Mouse (Mus musculus) limb, embryonic 10.5 days (tissue): Measurements from ENCODE around the gene Sh2d5. TPM values are rescaled to one million over a fixed set of nuclear protein-coding genes. Genes with fewer than 3 reads are reported as not detected.

Experiments
- DNase-seq: peaks from one replicate; pipeline ENCODE4 v3.0.0-alpha.2; 2017; ENCODE audit warnings: low spot score
- H3K27ac ChIP-seq: fragments of 300-500 bp; sonication (generic); 2 replicates; pipeline ENCODE4 v1.5.1; 2016; ENCODE audit warnings: mild to moderate bottlenecking
- H3K27me3 ChIP-seq: fragments of 300-500 bp; sonication (generic); 2 replicates; pipeline ENCODE4 v1.6.1; 2016; ENCODE audit warnings: low read depth, mild to moderate bottlenecking; ENCODE audit not compliant: poor library complexity, severe bottlenecking
- H3K36me3 ChIP-seq: fragments of 300-500 bp; sonication (generic); 2 replicates; pipeline ENCODE4 v1.6.1; 2016; ENCODE audit warnings: mild to moderate bottlenecking, moderate library complexity
- H3K4me1 ChIP-seq: fragments of 300-500 bp; sonication (generic); 2 replicates; pipeline ENCODE4 v1.6.1; 2016
- H3K4me3 ChIP-seq: fragments of 300-500 bp; sonication (generic); 2 replicates; pipeline ENCODE4 v1.5.1; 2016; ENCODE audit warnings: mild to moderate bottlenecking, moderate library complexity
- H3K9me3 ChIP-seq: fragments of 300-500 bp; sonication (generic); replicated peaks from 2 replicates; pipeline ENCODE4 v1.6.1; 2016; ENCODE audit warnings: mild to moderate bottlenecking
- WGBS: fragments of 180-500 bp; shearing (Covaris S2); methylation state at CpG from one replicate; pipeline ENCODE4 v1.1.7; 2016; 5-methylcytosine and 5-hydroxymethylcytosine counted together
- polyA plus RNA-seq: library from polyadenylated mRNA; unstranded; fragments of >200 nt; fragmentation: Nextera tagmentation; extraction: Ambion mirVana; gene quantifications from 2 replicates; pipeline ENCODE4 v1.2.1, GENCODE M21; 2016

The Sh2d5 gene
- polyA plus RNA-seq, 1 experiment from 2014 or later: 3.5 TPM

- H3K4me3 ChIP-seq: no peak overlapping the region
- 70% methylated on average over 14 of the region's 14 CpGs for WGBS
- DNase-seq: no peak
- no peak overlapping the region for H3K27ac ChIP-seq
- H3K4me1 ChIP-seq: no peaks in the 10 kb centered on the region
- H3K27me3 ChIP-seq: peaks cover 6% of the 10 kb centered on the region; the same call in 1 of the 2 replicates
- H3K9me3 ChIP-seq: no peaks in the 10 kb centered on the region
- H3K36me3 ChIP-seq: no peaks in the 10 kb centered on the region
Measured at GRCm38 (mm10) chr4:138272011-138272997, 22.1 kb downstream of the Sh2d5 start.

DNA sequence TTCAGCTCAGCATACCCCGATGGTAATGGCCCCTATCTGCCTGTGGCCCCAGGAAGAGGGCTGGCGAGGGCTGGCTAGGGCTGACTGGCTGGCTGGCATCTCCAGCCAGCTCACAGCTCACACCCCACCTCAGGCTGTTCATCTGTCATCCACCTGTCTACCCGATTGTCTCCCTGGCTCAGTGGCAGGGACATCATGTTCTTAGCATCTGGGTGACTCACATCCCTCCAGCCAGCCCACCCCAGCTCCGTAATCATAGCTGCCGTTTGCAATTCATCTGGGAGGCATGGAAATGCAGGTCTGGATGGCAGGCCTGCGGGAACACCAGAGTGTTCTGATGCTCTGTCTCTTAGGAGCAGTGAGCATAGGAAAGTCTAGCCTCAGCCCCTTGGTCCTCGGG, 28.1 kb downstream of the Sh2d5 start:
- H3K9me3 ChIP-seq: no peaks in the 10 kb centered on the region
- no peaks in the 10 kb centered on the region for H3K36me3 ChIP-seq
- WGBS: 79% methylated on average over 7 of the region's 7 CpGs
- no peak for DNase-seq
- peaks cover 9% of the 10 kb centered on the region; the same call in 1 of the 2 replicates for H3K27me3 ChIP-seq
- H3K4me3 ChIP-seq: no peak overlapping the region
- no peaks in the 10 kb centered on the region; the same call in 1 of the 2 replicates for H3K4me1 ChIP-seq
- H3K27ac ChIP-seq: no peak overlapping the region

DNA sequence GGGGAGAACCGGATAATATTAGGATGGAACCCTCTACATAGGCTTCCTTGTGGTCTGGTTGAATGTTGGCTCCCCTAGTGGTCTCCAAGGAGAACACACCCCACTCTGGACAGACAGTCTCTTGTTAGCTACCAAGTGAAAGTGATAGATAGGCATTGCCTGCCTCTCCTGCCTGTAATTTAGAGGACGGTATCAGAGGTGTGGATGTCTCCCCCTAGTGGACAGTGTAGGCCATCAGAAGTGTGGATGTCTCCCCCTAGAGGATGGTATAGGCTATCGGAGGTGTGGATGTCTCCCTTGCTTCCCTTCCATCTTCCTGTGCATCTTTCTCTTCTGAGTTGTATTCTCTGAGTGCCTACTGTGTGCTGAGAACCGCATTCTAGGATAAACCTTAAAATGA, 32.6 kb downstream of the Sh2d5 start:
- Histone ChIP-seq H3K27me3 (peaks cover under 1% of the 10 kb centered on the region; the same call in 1 of the 2 replicates), H3K9me3 (no peaks in the 10 kb centered on the region), H3K4me3 (no peak overlapping the region), H3K36me3 (no peaks in the 10 kb centered on the region), H3K27ac (no peak overlapping the region), H3K4me1 (no peaks in the 10 kb centered on the region; the same call in 1 of the 2 replicates)
- peak; percentile 67 for DNase-seq
- 30% methylated on average over 4 of the region's 4 CpGs for WGBS

DNA sequence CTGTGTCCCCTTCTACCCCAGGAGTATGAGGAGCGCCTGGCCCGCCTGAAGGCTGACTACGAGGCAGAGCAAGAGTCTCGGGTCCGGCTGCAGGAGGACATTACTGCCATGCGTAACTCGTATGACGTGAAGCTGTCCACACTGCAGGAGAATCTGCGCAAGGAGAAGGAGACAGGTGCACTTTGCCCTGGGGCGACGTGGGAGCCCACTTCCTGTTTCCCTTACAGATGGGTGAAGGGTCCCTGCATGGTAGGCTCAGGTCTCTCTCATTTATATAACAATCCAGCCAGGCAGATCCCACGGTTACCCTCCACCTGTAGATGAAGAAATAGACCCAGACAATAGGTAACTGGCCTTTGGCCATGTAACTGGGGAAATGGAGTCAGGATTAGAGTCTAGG, 36.2 kb downstream of the Sh2d5 start:
- 89% methylated on average over 12 of the region's 12 CpGs for WGBS
- no peak for DNase-seq

GRCm38 (mm10) chr4:138288691-138289090, 38.5 kb downstream of the Sh2d5 start:
- H3K27me3 ChIP-seq: 0 out of 2 replicates have a peak, but pooled peaks cover 4% of the 10 kb centered on the region
- no peaks in the 10 kb centered on the region for H3K9me3 ChIP-seq
- H3K4me3 ChIP-seq: no peak overlapping the region
- 89% methylated on average over 7 of the region's 7 CpGs for WGBS
- no peak for DNase-seq
- H3K27ac ChIP-seq: no peak overlapping the region
- H3K36me3 ChIP-seq: no peaks in the 10 kb centered on the region
- peaks cover 6% of the 10 kb centered on the region; the same call in 1 of the 2 replicates for H3K4me1 ChIP-seq

More for the DNA sequence above, 36.2 kb downstream of the Sh2d5 start:
- no peaks in the 10 kb centered on the region for H3K36me3 ChIP-seq
- H3K27ac ChIP-seq: no peak overlapping the region
- no peaks in the 10 kb centered on the region for H3K9me3 ChIP-seq
- H3K27me3 ChIP-seq: 0 out of 2 replicates have a peak, but pooled peaks cover 4% of the 10 kb centered on the region
- H3K4me3 ChIP-seq: no peak overlapping the region
- H3K4me1 ChIP-seq: peaks cover 3% of the 10 kb centered on the region; the same call in 1 of the 2 replicates

DNA sequence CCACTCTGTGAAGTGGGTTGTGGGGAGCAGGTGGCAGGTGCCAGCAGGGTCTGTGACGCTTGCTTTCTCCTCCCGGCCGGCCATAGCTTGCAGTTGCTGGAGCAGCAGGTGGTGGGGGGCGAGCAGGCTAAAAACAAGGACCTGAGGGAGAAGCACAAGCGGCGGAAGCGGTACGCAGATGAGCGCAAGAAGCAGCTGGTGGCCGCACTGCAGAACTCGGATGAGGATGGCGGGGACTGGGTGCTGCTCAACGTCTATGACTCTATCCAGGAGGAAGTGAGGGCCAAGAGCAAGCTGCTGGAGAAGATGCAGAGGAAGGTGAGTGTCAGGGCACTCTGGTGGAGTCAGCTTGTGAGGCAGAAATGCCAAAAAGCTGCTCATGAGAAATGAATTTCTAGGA, 41.8 kb downstream of the Sh2d5 start:
- no peak overlapping the region for H3K4me3 ChIP-seq
- H3K4me1 ChIP-seq: peaks cover 6% of the 10 kb centered on the region; the same call in 1 of the 2 replicates
- H3K27me3 ChIP-seq: 0 out of 2 replicates have a peak, but pooled peaks cover 4% of the 10 kb centered on the region
- H3K9me3 ChIP-seq: no peaks in the 10 kb centered on the region
- DNase-seq: no peak
- no peak overlapping the region for H3K27ac ChIP-seq
- H3K36me3 ChIP-seq: no peaks in the 10 kb centered on the region
- WGBS: 93% methylated on average over 13 of the region's 13 CpGs

DNA sequence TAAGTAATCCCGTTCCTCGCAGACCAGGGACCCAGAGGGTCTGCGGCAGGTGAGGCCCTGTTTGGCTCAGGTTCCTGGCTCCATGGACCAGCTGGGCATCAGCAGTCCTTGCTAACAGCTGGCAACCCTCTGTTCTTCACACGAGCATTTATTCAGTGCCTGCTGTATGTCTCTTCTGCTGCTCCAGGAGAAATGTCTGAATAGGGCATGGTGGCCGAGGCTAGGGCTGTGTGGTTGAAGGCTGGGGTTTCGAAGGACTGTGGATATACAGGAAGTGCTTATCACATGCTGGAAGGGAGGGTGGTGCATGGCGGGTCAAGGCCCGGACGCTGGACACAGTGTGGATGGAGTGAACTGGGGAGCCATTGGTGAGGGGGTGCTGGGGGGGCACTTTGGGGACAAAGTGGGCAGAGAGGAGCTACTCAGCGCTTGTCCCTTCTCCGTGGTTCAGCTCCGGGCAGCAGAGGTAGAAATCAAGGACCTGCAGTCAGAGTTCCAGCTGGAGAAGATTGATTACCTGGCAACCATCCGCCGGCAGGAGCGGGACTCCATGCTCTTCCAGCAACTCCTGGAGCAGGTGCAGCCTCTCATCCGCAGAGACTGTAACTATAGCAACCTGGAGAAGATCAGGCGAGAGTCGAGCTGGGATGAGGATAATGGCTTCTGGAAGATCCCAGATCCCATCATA, 43.2 kb downstream of the Sh2d5 start:
- no peak for DNase-seq
- Histone ChIP-seq H3K4me1 (peaks cover 6% of the 10 kb centered on the region; the same call in 1 of the 2 replicates), H3K9me3 (no peaks in the 10 kb centered on the region), H3K27ac (no peak overlapping the region), H3K36me3 (no peaks in the 10 kb centered on the region), H3K4me3 (no peak overlapping the region), H3K27me3 (no peaks in the 10 kb centered on the region)
- 84% methylated on average over 18 of the region's 18 CpGs for WGBS

- Histone ChIP-seq H3K27ac (no peak overlapping the region), H3K4me1 (peaks cover 6% of the 10 kb centered on the region; the same call in 1 of the 2 replicates), H3K36me3 (no peaks in the 10 kb centered on the region)
Measured at GRCm38 (mm10) chr4:138293949-138294550, 43.8 kb downstream of the Sh2d5 start.

DNA sequence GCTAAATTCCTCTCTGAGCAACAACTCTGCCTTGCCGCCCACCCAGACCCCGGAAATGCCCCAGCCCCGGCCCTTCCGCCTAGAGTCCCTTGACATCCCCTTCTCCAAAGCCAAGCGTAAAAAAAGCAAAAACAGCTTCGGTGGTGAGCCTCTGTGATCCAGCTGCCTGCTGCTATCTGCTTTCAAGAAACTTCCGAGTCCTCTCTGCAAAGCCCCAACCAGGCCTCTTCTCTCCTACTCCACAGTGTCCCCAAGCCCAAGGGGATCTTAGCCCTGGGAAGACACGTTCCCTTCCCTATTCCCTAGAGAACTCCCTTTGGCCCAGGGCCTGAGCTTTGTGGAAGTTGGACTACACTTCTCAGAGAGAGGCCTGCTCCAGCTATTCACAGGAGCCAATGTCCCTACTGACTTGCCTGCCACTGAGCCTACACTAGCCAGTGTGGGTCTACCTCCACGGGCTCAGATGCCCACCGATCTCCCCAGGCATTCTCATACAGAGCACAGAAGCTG, 51.1 kb downstream of the Sh2d5 start:
- H3K36me3 ChIP-seq: 0 out of 2 replicates have a peak, but pooled peaks cover under 1% of the 10 kb centered on the region
- H3K4me1 ChIP-seq: peaks cover 20% of the 10 kb centered on the region
- H3K27ac ChIP-seq: no peak overlapping the region
- DNase-seq: no peak
- WGBS: 89% methylated on average over 10 of the region's 10 CpGs
- H3K27me3 ChIP-seq: no peaks in the 10 kb centered on the region
- no peaks in the 10 kb centered on the region for H3K9me3 ChIP-seq
- H3K4me3 ChIP-seq: no peak overlapping the region

More at GRCm38 (mm10) chr4:138293949-138294550, 43.8 kb downstream of the Sh2d5 start:
- 90% methylated on average over 11 of the region's 14 CpGs for WGBS
- no peaks in the 10 kb centered on the region for H3K9me3 ChIP-seq
- H3K27me3 ChIP-seq: no peaks in the 10 kb centered on the region
- no peak overlapping the region for H3K4me3 ChIP-seq
- DNase-seq: no peak

GRCm38 (mm10) chr4:138303011-138303410, 52.8 kb downstream of the Sh2d5 start:
- Histone ChIP-seq H3K9me3 (no peaks in the 10 kb centered on the region), H3K27me3 (no peaks in the 10 kb centered on the region), H3K36me3 (peaks cover 17% of the 10 kb centered on the region), H3K4me3 (0 out of 2 replicates have a peak overlapping the region, but pooled peaks have one; percentile 99), H3K4me1 (peaks cover 20% of the 10 kb centered on the region), H3K27ac (no peak overlapping the region)
- DNase-seq: no peak
- WGBS: 87% methylated on average over 3 of the region's 3 CpGs

GRCm38 (mm10) chr4:138303742-138304141, 53.5 kb downstream of the Sh2d5 start:
- Histone ChIP-seq H3K27me3 (no peaks in the 10 kb centered on the region), H3K27ac (peak overlapping the region; percentile 91), H3K36me3 (peaks cover 24% of the 10 kb centered on the region), H3K9me3 (no peaks in the 10 kb centered on the region), H3K4me3 (peak overlapping the region; percentile 99), H3K4me1 (peaks cover 20% of the 10 kb centered on the region)
- DNase-seq: no peak
- 17% methylated on average over 18 of the region's 18 CpGs for WGBS
